Mouse (Mus musculus): ENCODE results near the gene Frat2.
"Not testable (repeated sequence)": the region's sequence is repeated elsewhere in the genome, so short reads cannot be mapped to it uniquely, and the experiment has no call there.

Frat2 gene

GRCm38 (mm10) chr19:41847992-41848851, at the start of gene Frat2:
Frat2 (minus strand) TSS chr19:41848132.
- peak; percentile 99 for DNase-seq (ENCODE audit: low read depth, low spot score)

GRCm38 (mm10) chr19:41896319-41896711, 48.4 kb upstream of the Frat2 start:
- no peak for DNase-seq (ENCODE audit: low read depth, low spot score)

- peak; percentile 89 for DNase-seq (ENCODE audit: low read depth, low spot score)
Observed at GRCm38 (mm10) chr19:41895460-41896318, 47.8 kb upstream of the Frat2 start, which contains the start of gene Rrp12. Rrp12 (minus strand) TSS chr19:41896173.

GRCm38 (mm10) chr19:41894959-41895358, 47.0 kb upstream of the Frat2 start:
- peak; percentile 18 for DNase-seq (ENCODE audit: low read depth, low spot score)

GRCm38 (mm10) chr19:41888191-41888590, 40.3 kb upstream of the Frat2 start:
- DNase-seq (ENCODE audit: low read depth, low spot score) = no peak

GRCm38 (mm10) chr19:41883882-41884281, 36.0 kb upstream of the Frat2 start:
- no peak for DNase-seq (ENCODE audit: low read depth, low spot score)

GRCm38 (mm10) chr19:41881842-41882241, 33.9 kb upstream of the Frat2 start:
- no peak for DNase-seq (ENCODE audit: low read depth, low spot score)

GRCm38 (mm10) chr19:41874356-41874755, 26.4 kb upstream of the Frat2 start:
- no peak for DNase-seq (ENCODE audit: low read depth, low spot score)

- no peak for DNase-seq (ENCODE audit: low read depth, low spot score)
Observed at GRCm38 (mm10) chr19:41872285-41872684, 24.4 kb upstream of the Frat2 start.

GRCm38 (mm10) chr19:41869946-41870345, 22.0 kb upstream of the Frat2 start:
- not testable (repeated sequence) for DNase-seq (ENCODE audit: low read depth, low spot score)

GRCm38 (mm10) chr19:41869296-41869695, 21.4 kb upstream of the Frat2 start:
- no peak for DNase-seq (ENCODE audit: low read depth, low spot score)

- no peak for DNase-seq (ENCODE audit: low read depth, low spot score)
Observed at GRCm38 (mm10) chr19:41866707-41867106, 18.8 kb upstream of the Frat2 start.

- no peak for DNase-seq (ENCODE audit: low read depth, low spot score)
Observed at GRCm38 (mm10) chr19:41857816-41858310, 9.9 kb upstream of the Frat2 start.

GRCm38 (mm10) chr19:41857086-41857762, 9.3 kb upstream of the Frat2 start:
- no peak for DNase-seq (ENCODE audit: low read depth, low spot score)

GRCm38 (mm10) chr19:41852423-41852822, 4.5 kb upstream of the Frat2 start:
- DNase-seq (ENCODE audit: low read depth, low spot score) = no peak

GRCm38 (mm10) chr19:41850719-41851543, 3.0 kb upstream of the Frat2 start:
- peak; percentile 76 for DNase-seq (ENCODE audit: low read depth, low spot score)

GRCm38 (mm10) chr19:41850021-41850718, 2.2 kb upstream of the Frat2 start:
- DNase-seq (ENCODE audit: low read depth, low spot score) = no peak

- peak; percentile 73 for DNase-seq (ENCODE audit: low read depth, low spot score)
Observed at GRCm38 (mm10) chr19:41847614-41847991, 329 bp downstream of the Frat2 start.

- peak; percentile 53 for DNase-seq (ENCODE audit: low read depth, low spot score)
Observed at GRCm38 (mm10) chr19:41847091-41847581, 796 bp downstream of the Frat2 start.
